Mouse (Mus musculus): ENCODE measurements around the gene Gja5.
"Not testable (repeated sequence)": the region's sequence is repeated elsewhere in the genome, so short reads cannot be mapped to it uniquely, and the experiment has no call there.

Gene Gja5

DNA sequence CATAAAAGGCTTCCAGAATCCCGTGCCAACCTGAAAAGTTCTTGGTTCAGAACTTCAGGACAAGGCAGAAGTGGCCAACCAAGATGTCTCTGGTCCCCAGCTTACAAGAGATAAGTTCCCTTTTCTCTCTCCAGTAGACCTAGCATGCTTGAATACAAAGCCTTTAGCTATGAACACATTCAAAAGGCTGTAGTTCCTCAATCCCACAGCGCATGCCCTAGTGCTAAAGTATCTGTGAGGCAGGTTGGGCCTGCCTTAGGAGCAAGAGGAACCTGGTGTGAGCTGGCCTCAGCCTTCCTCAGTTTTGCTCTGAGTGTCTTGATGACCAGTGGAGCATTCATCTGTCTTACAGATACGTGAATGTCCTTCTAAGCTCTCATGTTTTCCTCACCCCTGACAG, 131.1 kb downstream of the Gja5 start:
- no peak for DNase-seq (ENCODE audit: low read depth, low spot score)

GRCm38 (mm10) chr3:97037119-97037518, 132.6 kb downstream of the Gja5 start:
- no peak for DNase-seq (ENCODE audit: low read depth, low spot score)

- no peak for DNase-seq (ENCODE audit: low read depth, low spot score)
These were observed 135.2 kb downstream of the Gja5 start for GRCm38 (mm10) chr3:97039721-97040120.

- no peak for DNase-seq (ENCODE audit: low read depth, low spot score)
These were observed 139.7 kb downstream of the Gja5 start for GRCm38 (mm10) chr3:97044188-97044587.

GRCm38 (mm10) chr3:97047757-97048156, 143.3 kb downstream of the Gja5 start:
- no peak for DNase-seq (ENCODE audit: low read depth, low spot score)

GRCm38 (mm10) chr3:97048360-97048759, 143.9 kb downstream of the Gja5 start:
- DNase-seq (ENCODE audit: low read depth, low spot score): no peak

DNA sequence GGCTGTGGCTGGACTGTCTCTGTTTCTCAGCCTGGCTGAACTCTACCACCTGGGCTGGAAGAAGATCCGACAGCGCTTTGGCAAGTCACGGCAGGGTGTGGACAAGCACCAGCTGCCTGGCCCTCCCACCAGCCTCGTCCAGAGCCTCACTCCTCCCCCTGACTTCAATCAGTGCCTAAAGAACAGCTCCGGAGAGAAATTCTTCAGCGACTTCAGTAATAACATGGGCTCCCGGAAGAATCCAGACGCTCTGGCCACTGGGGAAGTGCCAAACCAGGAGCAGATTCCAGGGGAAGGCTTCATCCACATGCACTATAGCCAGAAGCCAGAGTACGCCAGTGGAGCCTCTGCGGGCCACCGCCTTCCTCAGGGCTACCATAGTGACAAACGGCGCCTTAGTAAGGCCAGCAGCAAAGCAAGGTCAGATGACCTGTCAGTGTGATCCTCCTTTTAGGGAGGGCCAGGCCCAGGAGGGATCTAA, 146.8 kb downstream of the Gja5 start:
- DNase-seq (ENCODE audit: low read depth, low spot score): no peak

DNA sequence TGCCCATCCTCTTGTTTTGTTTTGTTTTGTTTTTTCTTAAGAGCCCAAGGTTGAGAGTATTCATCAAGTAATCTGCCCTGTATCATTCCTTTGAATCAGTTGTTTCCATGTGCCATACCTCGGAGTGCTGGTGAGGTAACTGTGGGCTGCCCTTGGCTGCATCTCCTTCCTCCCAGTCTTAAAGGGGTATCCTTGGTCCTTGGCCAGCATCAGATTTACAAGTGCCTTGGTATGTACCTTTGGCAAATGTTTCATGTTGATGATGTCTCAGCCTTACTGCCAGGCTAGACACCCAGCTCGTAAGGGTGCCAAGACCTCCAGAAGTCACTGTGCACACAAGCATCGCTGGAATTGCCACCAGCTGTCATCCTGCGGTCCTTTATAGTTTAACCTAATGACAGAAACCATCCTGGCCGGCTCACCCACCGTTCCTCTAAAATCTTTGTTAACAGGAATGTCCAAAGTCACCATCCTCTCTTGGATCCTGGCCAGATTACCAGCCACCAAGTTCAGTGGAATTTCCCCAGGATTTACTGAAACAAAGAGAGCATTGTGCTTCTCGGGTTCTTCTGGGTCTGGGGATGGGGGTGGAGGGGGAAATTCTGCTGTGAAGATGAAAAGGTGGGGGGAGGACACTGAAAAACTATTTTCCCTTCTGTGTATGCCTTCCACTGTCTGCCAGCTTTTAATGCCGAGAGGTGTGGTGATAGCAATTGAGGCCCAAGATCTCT, 147.7 kb downstream of the Gja5 start:
- DNase-seq (ENCODE audit: low read depth, low spot score): peak; percentile 29

DNA sequence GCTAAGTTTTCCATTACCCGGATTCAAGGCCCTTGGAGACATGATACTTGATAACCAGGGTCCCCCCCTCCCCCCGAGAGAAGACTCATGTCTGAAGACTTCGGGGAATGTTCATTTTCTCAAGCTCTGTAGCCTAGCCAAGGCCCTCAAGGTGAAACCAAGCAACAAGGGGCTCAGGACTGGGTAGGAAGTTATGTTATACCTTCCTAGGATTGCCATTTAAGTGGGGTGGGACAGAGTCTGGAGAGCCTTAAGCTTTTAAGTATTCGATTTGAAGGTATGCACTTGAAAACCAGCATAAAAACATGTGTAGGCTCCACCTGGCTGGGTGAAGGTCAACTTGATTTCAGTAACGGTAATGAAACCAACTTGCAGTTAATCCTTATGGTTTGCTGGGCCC, 154.2 kb downstream of the Gja5 start:
- DNase-seq (ENCODE audit: low read depth, low spot score): no peak

GRCm38 (mm10) chr3:97060119-97060518, 155.6 kb downstream of the Gja5 start:
- no peak for DNase-seq (ENCODE audit: low read depth, low spot score)

DNA sequence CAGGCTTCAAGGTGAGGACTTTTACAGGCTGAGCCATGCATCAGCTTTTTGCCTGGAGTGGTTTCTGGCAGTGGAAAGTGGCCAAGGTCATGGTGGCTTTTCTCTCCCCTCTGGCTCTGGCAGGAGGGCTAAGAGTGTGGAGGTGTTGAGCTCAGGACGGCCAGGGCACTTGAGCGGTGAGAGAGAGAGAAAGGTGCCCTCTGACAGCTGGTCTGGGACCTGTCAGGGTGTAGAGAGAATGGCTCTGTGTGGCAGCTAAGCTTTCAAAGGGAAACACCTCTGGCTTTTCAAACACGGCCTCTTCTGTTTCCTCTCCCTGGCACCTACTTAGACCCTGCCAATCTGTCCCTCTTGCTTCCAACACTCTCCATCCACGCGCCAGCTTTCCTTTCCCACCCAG, 158.3 kb downstream of the Gja5 start:
- no peak for DNase-seq (ENCODE audit: low read depth, low spot score)

DNA sequence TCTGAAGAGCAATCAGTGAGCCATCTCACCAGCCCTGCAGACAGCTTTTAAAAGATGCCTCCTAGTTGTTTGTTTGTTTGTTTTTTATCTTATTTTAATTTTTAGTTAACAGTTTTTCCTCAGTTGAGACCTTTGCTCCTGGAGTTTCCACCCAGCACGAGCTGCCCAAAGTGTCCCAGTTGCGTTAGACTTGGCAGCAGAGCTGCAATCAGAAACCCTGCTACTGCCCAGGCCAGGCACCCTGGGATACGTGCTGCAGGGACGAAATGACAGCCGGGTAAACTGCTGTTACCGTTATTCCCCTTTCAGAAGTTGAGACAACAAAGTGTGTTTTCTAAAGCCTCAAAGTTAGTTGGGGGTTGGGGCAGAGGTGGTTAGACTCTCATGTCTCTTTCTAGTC, 159.6 kb downstream of the Gja5 start:
- no peak for DNase-seq (ENCODE audit: low read depth, low spot score)

DNA sequence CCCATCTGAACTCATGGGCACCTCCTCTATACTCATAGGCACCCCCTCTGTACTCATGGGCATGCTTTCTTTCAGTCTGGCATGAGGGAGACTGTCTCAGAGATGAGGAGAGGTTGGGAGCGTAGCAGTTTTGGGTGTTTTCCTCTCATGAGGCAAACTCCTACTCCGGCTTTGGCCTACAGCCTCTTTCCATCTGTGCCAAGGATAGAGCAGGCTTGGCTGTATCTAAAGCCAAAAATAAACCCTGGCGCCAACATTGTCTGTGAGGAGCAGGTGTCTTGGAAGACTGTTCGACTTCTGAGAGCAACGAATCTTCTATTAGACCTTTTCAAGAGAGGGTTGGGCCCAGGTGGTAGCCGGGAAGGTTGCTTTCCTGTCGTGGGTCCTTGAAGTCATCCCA, 165.1 kb downstream of the Gja5 start:
- not testable (repeated sequence) for DNase-seq (ENCODE audit: low read depth, low spot score)

DNA sequence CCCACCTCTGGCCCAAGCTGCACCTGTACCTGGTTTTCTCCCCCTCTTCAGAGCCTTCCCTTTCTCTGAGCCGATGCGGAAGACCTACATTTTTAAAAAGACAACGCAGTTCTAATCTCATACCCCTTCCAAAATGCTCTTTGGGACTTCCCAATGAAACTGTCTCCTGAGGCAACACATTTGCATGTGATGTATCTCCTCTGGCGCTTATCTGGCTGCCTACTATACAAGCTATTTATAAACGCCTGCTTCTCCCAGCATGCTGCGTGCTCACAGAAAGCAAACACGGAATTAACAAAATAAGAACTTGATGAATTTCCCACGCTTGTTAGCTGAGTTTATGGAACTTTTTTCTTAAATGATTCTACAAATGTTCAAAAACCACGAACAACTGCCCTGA, 167.4 kb downstream of the Gja5 start:
- not testable (repeated sequence) for DNase-seq (ENCODE audit: low read depth, low spot score)

- not testable (repeated sequence) for DNase-seq (ENCODE audit: low read depth, low spot score)
These were observed 167.9 kb downstream of the Gja5 start for GRCm38 (mm10) chr3:97072361-97072760.

- not testable (repeated sequence) for DNase-seq (ENCODE audit: low read depth, low spot score)
These were observed 171.4 kb downstream of the Gja5 start for GRCm38 (mm10) chr3:97075744-97076350.

- peak; percentile 41 for DNase-seq (ENCODE audit: low read depth, low spot score)
These were observed 171.9 kb downstream of the Gja5 start for GRCm38 (mm10) chr3:97076412-97076811.

GRCm38 (mm10) chr3:97078436-97078835, 173.9 kb downstream of the Gja5 start:
- no peak for DNase-seq (ENCODE audit: low read depth, low spot score)

DNA sequence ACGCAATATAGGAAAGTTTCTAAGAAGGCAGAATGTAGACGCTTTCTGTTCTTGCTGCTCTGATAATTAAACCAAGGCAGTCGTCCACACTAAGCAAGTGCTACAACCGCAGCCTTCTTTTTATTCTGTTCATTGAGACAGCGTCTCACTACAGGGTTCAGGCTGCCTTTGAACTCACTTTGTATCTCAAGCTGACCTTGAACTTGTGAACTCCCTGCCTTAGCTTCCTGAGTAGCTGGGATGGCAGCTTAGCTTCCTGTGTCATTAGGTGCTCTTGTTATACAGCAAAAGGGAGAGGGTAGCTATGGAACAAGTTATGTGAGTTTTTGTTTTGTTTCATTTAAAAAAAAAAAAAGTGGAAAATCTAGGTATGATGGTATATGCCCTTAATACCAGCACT, 177.7 kb downstream of the Gja5 start:
- no peak for DNase-seq (ENCODE audit: low read depth, low spot score)

- DNase-seq (ENCODE audit: low read depth, low spot score): peak; percentile 44
These were observed 182.8 kb downstream of the Gja5 start for GRCm38 (mm10) chr3:97087326-97087725.

- DNase-seq (ENCODE audit: low read depth, low spot score): not testable (repeated sequence)
These were observed 183.8 kb downstream of the Gja5 start for GRCm38 (mm10) chr3:97088291-97088690.

- DNase-seq (ENCODE audit: low read depth, low spot score): not testable (repeated sequence)
These were observed 187.5 kb downstream of the Gja5 start for GRCm38 (mm10) chr3:97091971-97092370.

DNA sequence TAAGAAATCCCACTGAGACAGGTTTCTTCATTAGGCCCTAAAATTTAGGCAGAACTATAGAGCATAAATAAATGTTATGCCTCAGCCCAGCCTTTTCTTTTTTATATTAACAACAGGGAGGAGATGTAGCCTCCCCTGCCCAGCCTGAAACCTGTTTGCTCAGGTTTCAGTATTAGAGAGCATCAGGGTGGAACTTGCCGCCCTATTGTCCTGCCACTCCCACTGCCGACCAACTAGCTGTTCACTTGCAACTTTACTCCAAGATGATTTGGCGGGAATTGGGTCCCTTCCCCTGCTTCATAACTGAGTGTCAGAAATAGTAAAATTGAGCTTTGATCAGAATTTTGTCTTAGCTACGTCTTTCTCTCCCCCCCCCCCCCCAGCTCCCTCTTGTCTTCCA, 192.2 kb downstream of the Gja5 start:
- not testable (repeated sequence) for DNase-seq (ENCODE audit: low read depth, low spot score)

All from 3T3-L1 (cell line).